Mouse (Mus musculus) naive thymus-derived CD4-positive, alpha-beta T cell, adult 2 months (primary cell): ENCODE data around the gene Bcas1.

Experiments used
- DNase-seq: peaks from one replicate; pipeline ENCODE4 v3.0.0-alpha.2; 2011; ENCODE audit warnings: low read depth

Gene Bcas1

DNA sequence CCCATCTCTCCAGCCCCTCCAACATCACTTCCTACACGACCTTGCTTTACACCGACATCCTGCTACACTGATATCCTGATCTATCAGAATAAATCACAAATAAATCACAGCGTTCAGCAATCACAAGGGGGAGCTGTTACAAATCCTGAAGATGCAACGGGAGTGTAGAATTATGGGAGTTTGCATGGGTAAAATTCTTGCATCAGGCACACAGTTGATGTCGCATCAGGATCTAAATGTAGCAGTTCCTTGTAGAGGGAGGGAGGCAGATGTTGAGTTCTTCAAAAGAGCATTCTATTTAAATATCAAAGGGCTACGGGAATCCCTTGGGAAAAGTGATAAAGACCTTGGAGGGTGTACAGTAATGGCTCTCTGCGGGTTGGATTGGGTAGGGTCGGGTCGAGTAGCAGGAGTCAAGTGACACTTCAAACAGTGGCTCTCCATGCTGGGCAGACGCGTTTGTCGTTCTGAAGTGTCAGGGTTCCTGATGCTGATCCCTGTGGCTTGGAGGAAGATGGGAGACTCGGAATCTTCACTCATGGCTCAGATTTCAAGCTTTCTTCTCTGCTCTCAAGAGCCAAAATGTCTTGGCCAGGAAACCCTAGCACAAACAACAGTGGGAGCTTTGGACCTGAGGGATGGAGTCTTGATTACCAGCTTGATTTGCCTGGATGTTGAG lies 16.0 kb downstream of the Bcas1 start:
- DNase-seq = no peak

DNA sequence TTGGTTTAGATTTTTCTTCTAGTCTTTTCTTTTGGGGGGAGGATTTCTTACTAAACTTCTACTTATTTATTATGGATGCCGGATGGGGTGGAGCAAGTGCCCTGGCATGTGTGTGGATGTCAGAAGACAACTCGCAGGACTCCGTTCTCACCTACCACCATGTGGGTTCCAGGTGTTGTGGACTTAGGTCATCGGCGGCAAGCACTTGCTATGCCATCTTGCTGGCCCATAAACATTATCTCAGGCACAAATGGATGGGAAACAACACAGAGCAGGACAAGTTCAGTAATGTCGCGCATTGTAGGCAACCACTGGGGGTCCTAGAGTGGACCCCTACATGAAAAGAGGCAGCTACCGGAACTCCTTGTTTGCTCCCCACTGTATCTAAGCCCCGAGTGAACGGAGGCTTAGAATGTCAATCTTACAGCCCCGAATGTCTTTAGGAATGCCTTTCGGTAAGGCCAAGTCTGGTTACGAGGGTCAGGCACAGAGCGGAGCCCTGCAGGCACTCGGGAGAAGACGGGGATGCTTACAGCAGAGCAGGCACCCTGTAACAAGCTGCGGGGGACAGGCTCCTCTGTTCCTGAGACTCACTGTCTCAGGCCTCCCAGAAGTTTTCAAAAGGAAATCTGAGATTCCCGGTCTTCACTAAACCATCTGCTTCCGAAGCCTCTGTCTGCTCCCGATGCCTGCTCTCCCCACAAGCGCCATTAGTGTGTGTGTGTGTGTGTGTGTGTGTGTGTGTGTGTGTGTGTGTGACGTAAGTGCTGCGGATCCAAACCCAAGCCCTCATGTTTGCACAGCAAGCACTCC lies 16.8 kb downstream of the Bcas1 start:
- DNase-seq = no peak

DNA sequence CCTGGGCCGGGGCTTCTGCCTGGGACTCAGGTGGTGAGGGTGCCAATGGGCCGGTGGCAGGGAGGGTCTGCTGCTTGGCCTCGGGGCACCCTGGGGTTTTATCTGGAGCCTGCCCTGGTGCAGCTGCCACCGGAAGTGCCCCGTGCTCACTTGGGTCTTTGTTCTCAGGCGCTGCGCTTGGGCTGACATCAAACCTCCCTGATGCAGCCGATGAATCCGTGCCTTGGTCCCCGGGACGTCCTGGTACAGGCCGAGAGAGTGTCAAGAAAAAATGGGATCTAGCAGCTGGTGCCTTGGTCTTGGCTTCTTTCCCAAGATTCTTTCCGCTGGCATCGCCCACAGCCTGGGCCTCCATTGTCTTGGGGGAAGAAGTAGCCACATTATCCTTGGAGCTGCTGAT lies 21.2 kb downstream of the Bcas1 start:
- DNase-seq = no peak

DNA sequence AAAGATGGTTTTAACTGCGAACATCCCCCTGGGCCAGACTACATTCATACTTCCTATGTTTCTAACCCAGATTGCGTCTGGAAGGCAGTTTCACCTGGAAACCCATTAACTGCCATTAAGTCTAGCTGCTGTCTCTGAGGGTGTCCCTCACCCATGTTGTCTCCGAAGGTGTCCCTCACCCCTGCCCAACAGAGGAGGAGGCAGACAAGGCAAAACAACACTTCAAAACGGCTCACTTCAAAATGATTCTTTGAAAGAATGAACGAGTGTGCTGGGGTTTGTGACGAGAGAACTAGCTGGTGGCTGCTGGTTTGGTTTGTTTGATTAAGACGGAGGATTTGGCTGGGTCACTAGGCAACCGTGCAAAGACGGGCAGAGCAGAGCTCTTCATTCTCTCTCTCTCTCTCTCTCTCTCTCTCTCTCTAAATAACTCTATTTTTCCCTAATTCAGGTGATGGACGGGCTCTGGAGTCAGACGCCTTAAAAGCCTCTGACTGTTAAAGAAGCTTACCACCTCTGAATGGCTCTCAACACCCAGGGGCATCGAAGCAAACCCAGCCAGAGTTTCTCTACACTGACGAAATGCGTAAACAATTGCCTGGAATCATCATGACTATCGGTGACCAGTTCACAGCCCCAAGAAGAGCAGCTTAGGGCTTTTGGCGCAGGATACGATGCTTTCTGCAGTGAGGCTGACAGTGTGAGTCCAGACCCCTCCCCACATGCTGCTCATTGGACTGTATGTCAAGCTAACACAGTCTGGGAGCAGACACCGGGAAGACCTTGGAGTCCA lies 22.7 kb downstream of the Bcas1 start:
- DNase-seq = no peak

DNA sequence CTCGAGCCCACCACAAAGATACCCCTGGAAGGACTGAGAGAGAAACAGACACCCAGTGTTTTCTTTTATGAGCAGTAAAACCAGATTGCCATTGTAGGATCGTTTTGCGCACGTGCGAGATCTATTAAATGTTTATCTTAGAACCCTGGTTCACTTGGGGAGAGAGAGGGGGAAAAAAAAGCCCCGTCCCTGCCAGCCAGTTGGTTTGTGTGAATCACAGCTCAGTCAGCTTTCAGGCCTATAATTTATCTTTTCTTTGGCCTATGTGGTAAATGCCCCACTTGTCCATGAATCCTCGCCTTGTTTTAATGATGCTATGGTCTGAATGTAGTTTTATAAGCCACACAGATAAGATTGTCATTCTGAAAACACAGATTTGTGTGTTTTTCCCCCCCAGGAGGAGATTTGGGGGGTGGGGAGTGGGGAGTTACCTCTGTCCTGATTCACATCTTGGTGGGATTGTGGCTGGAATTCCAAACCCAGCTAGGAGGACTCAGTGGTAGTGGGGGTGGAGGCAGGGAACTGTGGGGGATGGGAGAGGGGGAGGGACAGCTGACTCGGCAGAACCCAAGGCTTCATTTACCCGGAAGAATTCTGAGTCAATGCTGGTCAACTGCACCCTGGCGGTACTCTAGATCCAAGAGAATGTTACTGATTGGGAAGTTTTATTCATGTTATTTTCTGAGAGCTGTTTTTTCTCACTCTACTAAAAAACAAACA lies 23.8 kb downstream of the Bcas1 start:
- DNase-seq = no peak

DNA sequence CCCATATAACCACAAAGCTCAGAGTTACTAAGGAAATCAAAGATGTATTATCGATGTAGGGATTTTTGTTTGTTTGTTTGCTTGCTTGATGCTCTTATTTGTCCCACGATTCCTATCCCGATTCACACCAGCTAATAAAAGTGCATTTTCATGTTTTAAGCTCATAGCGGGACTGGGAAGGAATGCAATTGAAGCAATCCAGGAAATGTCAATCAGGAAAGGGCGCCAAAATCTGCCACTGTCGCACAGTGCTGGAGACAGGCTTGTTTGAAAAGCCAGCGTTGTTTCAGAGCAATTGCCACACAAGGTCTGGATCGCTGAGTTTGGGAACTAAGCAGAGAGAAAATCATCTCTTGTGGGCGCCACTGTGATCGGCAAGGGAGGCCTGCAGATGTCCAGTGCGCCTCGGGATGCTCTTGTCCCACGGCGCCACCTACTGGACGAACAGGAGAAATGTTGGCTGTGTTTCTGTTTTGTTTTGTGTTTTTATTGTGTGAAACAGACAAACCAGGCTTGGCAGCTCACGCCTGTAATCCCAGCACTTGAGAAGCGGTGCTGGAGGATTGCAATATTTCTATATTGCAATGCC lies 26.3 kb downstream of the Bcas1 start:
- peak; percentile 74 for DNase-seq

DNA sequence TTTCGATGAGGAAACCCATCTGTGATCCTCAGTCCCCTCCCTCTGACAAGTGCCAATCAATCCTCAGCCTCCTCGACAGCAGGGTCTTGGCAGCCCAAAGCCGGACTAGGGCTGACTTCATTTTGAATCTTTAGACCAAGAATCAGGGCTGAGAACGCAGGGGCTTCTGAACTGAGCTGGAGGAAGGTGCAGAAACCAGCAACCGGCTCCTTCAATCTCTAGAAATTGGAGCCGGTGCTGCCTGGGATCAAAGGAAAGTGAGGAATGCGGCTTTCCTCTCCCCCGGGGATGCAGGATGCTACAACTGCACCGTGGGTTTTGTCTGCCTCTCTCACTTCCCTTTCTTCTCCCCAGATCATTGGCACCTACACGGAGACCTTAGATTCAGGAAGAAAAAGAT lies 27.0 kb downstream of the Bcas1 start:
- DNase-seq = peak; percentile 12

DNA sequence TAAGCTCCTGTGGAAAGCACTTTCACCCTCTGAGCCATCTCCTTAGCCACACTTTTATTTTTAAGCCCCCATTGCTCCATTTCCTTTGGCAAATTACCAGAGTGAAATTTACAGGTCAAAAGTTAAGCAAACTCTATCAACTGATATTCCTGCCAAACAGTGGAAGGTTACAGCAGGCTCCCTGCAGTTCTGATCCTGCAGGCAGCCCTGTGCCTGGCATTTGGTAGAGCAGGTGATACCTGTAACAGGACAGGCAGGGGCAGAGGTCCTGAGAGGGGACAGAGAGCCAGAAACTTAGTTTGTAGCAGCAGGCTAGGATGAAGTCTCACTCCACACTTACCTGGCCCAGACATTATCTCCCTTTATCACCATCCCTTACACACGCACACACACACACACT lies 35.7 kb downstream of the Bcas1 start:
- no peak for DNase-seq

DNA sequence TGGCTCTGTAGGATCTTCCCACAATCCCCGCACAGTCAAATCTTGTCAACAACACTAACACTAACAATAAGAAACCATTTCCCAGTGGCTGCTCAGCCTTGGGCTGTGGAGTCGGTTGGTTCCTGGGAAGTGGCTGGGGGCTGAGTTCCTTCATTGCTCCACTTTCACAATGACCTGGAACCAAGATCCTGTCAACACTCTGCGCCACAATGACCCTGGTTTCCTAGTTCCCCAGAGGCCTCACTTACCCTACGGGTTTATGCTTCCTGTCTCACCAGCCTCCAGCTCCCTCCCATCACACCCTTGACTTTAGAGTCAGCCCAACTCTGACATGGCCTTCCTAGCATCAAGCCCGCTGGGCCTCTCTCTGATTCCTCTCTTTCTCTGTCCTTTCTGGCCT lies 39.3 kb downstream of the Bcas1 start:
- no peak for DNase-seq

DNA sequence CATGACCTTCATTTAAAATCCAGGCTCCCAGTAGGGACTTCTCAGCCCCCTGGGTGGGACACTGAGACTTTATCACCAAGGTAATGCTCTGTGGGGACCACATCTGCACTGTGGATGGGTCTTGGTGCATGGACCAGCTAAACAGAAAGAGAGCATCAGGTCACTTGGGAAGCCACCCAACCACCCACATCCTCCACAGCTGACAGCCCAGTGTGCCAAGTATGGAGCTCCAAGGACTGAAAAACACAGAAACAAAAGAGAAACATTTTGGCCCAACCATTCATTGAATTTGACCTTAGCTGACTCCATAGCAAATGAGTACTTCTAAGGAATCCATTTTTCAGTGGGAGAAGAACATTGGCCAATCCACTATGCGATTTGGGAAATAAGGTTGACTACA lies 42.1 kb downstream of the Bcas1 start:
- DNase-seq = no peak

DNA sequence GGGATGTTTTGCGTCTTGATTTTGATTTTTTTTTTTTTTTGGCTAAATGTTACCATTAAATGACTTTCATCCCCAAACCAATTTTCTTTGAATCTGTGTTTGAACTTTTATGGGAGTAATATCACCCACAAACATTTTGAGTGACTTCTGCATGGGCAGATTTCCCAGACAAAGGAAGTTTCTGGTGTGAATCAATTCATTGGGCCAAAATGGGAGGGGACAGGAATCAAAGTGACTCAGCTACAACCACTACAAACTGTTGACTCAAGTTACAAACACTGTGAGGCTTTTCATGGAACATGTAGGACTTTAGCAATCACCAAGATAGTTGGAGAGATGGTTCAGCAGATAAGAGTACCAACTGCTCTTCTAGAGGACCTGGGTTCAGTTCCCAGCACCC lies 42.9 kb downstream of the Bcas1 start:
- no peak for DNase-seq

DNA sequence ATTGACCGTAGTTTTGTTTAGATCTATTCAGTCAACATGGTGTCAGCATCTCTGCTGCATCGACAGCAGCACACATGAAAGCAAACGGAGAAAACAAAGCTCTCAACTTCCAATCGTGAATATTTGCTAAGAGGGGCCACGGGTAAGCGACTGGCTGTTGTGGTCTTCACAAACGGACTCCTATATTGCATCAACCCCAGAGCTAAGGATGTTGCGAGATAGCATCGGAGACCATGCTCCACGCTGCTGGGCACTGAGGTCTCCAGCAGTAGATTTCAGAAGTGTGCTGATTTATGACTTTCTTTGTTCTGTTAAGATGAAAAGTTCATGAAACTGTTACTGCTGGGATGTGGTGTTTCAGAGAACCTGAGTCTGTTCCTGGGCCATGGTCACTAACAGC lies 54.3 kb downstream of the Bcas1 start:
- DNase-seq = no peak

DNA sequence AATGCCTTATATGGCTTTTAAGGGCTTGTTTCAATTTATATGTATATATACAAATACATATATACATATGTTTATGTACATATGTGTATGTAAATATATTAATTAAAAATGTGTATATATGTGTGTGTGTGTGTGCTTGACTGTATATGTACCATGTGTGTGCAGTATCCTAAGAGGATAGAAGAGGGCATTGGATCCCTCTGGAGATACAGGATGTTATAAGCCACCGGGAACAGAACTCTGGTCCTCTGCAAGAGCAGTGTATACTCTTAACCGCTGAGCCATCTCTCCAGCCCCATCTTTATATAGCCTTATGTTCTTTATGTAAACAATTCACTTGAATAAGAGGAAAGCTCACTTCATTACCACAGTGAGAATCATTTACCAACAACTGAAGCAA lies 62.0 kb downstream of the Bcas1 start:
- no peak for DNase-seq

DNA sequence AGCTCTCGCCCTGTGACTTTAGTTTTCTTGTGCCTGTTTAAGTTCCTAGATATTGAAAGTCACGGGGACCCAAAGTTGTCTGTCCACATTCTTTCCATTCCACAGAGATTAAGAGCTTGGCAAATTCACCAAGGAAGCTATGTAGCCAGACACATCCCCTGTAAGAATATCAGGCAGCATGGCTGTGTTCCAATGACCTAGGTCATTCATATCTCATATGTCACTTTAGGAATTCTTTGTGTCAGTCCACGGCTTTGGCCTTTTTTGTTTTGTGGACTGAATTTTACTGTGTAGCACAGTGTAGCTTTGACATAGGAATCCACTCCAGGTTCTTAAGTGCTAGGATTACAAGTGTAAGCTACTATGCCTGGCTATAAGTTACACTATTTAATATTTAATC lies 62.4 kb downstream of the Bcas1 start:
- no peak for DNase-seq

DNA sequence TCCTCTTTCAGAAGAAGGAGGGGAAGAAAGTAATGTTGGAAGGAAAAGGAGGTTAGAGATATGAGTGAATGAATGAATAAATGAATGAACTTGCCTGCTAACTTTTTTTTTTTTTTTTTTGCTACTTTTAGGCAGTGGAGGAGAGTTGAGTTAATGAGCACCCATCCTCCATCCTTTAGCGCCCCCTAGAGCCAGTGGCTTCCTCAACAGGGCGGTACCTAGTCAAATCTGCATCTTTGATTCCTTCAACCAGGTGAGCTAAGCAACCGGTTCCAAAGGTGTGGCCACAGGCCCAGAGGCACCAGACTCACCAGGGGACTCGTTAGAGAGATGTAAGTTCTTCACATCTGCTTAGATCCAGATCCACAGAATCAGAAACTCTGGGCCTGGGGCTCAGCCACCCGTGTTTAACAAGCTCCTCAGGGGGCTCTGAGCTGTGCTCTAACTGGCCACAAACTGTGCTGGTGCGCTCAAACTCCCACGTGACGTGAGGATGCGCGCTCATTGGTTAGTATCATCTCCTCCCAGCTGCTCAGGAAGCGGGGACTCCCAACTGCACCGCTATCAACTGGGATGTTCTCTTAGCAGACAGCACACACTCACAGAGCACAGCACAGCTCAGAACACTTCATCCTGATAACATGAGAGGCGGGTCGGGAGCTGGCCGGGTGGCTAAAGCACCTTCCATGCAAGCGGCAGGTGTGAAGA lies 70.8 kb downstream of the Bcas1 start:
- peak; percentile 56 for DNase-seq

DNA sequence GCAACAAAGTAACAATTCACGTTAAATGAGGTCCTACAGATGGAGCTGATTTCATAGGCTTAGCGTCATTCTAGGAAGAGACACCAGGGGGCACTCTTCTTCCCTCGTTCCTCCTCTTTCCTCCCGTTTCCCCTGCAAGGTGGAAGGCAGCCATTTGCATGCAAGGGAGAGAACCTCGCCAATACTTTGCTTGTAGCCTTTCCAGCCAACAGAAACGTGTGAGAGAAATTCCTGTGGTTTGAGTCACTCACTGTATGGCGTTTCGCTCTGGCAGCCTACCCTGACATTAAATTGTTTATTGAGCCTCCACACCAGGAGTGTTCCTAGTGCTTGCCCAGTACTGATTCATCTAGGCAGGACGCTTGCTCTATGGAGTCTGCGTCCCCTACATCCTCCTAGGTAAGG lies 72.7 kb downstream of the Bcas1 start:
- DNase-seq = peak; percentile 73

DNA sequence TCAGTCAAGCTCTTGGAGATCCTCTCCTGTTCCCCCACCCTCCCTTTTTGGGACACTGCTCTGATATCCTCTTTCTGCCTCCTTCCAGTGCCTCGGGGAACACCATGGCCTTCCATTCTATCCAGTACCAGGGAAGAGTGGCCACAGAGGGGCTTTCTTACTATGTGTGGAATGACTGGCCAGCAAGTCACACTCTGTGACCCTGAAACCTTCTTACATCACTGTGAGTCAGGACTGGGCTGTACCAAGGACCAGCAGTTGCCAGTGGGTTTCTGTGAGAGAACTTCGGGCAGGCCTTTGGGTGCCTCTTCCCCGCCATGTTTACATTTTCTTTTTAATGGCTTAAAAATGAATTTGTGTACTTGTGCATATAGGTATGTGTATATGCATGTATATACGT lies 75.4 kb downstream of the Bcas1 start:
- DNase-seq = no peak

DNA sequence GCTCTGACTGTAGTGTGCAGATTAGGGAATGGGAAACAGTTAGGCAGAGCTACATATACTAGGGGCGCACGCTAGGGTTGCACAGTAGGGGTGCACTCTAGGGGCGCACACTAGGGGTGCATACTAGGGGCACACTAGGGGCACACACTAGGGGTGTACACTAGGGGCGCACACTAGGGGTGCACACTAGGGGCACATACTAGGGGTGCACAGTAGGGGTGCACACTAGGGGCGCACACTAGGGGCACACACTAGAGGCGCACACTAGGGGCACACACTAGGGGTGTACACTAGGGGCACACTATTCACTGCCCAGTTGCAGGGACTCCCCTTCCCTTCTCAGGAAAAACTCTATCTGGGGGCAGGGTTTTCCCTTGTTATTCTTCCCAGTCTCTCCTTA lies 75.8 kb downstream of the Bcas1 start:
- DNase-seq = no peak

DNA sequence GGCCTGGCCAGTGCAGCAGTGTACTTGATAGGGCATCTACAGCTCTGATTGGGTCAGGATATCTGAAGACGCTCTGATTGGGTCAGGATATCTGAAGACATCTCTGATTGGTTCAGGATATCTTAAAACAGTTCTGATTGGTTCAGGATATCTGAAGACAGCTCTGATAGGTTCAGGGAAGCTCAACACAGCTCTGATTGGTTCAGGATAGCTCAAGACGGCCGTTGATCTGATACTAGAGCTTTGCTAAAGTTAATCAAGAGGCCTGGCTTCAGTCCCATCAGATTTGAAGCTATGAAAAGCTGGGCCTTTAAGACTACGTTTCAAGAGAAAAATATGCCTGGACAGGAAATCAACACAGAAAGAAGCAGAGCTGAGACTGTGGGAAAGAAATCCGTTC lies 77.9 kb downstream of the Bcas1 start:
- DNase-seq = peak; percentile 27

DNA sequence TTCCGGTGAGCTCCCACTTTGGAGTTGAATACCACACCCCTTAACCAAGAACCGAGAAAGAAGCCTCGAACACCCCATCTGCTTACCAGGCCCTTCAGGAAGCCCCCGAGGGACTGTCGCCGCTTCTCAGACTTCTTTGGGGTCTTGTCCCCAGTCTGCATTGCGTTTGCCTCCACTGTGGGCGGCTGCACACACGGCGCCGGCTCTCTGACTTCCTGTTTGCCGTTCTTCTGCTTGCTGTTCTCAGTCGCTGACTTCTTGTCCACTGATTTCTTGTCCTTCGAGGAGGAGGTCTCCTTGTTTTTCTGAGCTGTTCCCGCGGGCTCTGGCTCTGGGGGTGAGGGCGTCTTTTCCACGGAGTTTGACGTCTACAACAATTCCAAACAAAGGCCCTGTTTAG lies 78.5 kb downstream of the Bcas1 start:
- peak; percentile 53 for DNase-seq

DNA sequence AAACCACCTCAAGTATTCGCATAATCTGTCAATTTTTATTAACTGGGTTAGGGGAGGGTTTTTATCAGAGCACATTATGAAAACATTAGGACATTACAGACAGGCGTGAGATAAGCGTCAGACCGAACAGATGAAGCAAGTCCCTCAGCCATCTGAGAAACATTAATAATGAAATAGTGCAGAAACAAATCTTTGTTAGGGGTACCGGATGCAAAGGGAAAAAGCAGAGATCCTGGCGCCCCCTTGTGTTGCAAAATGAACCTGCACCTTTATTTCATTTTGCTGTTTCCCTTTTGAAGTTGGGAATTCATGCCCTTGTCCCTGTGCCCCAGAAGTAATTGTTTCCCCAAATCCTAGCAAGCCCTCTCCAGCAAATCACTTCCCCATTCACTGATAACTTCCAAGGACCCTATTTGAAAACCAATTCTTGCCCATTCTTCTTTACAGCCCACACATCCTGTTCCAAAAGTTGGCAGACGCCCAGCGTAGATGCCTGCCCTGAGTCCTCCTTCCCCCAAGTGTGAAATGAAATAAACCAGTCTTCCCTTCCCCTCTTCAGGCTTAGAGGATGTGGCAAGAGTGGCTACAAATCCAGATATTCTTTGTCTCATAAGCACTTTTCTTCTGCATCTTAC lies 80.4 kb downstream of the Bcas1 start:
- DNase-seq = peak; percentile 84
